Mouse (Mus musculus) layer of hippocampus, postnatal 14 days (tissue): Measurements from ENCODE around the gene Olfr70. TPM values are rescaled to one million over a fixed set of nuclear protein-coding genes. Genes with fewer than 3 reads are reported as not detected.

Source experiments
- DNase-seq, 2 experiments: peaks; one replicate each; pipeline ENCODE4 v3.0.0; 2021 to 2022; ENCODE audit warnings: low spot score in 2 of 2, mixed read lengths in 1 of 2
- total RNA-seq, 2 experiments: library from RNA; stranded (reverse); gene quantifications; 2 replicates each; pipeline ENCODE4 v1.2.3; 2021

Olfr70 gene
- total RNA-seq, 2 experiments from 2014 or later, result not detected

GRCm38 (mm10) chr4:43711821-43712220 lies 11.2 kb upstream of the Olfr70 start:
- peak; percentile 68 to 83 for DNase-seq

GRCm38 (mm10) chr4:43709869-43710268 lies 9.3 kb upstream of the Olfr70 start, which contains the start of gene Olfr71:
TSS of gene Olfr71 (minus strand) at chr4:43710255.
- DNase-seq, result no peak

DNA sequence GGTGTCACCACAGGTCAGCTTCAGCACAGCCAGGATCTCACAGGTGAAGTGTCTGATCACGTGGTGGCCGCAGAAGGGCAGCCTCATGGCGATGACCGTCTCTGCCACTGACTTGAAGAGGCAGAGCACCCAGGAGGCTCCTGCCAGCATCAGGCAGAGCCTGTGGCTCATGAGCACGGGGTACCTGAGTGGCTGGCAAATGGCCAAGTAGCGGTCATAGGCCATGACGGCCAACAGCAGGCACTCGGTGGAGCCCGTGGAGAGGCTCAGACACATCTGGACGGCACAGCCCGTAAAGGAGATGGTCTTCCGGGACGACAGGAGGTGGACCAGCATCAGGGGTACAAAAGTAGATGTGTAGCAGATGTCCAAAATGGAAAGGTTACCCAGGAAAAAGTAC lies 5.4 kb upstream of the Olfr70 start:
- no peak for DNase-seq

GRCm38 (mm10) chr4:43703851-43704250 lies 3.2 kb upstream of the Olfr70 start:
- no peak for DNase-seq

- DNase-seq, result no peak
Observed at GRCm38 (mm10) chr4:43703439-43703838, 2.8 kb upstream of the Olfr70 start.

GRCm38 (mm10) chr4:43696561-43696960 lies 4.0 kb downstream of the Olfr70 start:
- DNase-seq, result no peak

DNA sequence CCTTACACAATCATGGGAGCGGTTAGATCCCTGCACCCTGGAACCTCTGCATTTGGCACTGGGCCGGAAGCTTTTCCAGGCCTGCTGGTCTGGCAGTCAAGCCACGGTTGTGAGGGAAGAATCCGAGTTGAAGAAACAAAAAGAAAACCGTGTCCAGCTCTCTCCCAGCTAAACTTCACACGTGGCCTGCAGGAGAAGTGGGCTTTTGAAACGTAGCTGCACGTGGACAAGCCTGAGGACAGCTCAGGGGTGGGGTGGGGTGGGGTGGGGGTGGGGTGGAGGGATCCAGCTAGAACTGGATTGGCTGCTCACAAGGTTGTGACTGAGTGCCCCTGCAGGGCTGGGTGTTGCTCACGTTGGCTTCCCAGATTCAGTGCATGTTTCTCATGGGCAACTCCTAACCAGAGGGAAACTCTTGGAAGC lies 5.3 kb downstream of the Olfr70 start:
- no peak for DNase-seq

- no peak for DNase-seq
Observed at GRCm38 (mm10) chr4:43694439-43695248, 6.0 kb downstream of the Olfr70 start.

DNA sequence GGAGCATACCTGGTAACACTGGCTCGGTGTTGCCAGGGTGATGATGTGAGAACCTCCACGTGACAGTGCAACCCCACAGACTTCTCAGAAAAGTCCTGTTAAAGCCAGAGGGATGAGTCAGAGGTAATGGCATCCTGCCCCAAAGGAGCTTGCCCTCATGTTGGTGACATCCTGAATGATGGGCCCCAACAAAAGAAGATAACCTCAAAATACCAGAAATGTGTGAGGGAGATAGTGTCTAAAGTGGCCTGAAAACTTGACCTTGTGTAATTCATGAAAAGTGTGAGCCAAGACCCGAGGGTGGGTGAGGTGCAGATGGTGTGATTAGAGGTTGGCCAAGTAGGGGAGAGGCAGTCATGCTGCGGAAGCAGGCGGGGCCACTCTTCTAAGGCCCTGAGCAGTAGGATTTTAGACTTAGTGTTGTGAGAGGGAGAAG lies 6.8 kb downstream of the Olfr70 start:
- DNase-seq, result no peak

DNA sequence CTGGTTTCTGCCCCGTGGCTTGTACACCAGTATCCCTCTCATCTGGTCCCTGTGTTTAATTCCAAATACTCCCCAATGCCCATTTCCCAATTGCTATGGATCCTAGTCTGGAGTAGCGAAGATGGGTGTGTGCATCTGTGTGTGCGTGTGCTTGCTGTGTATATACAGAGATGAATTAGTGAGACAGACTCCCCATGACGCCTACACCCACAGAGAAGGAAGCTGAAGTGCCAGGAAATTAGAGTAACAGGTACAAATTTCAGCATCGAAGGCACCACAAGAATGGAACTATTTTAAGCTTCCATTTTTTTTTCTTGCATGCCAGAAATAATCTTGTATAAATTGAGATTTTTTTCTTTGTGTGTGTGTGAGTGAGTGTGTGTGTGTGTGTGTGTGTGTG lies 9.6 kb downstream of the Olfr70 start:
- no peak for DNase-seq

DNA sequence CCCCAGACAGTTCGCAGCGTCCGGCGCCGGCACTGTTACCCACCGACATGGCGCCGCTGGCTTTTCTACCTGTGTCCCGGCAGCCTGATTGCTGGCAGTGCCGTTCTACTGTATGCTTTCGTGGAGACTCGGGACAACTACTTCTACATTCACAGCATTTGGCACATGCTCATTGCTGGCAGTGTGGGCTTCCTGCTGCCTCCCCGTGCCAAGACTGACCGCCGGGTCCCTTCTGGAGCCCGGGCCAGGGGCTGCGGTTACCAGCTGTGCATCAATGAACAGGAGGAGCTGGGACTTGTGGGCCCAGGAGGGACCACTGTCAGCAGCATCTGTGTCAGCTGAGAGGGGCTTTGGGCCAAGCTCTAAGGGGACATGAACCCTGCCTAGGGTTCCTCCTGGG lies 10.6 kb downstream of the Olfr70 start:
- no peak for DNase-seq

- no peak for DNase-seq
Observed at GRCm38 (mm10) chr4:43679416-43680043, 21.1 kb downstream of the Olfr70 start.

- DNase-seq, result peak in 1 of 2 experiments; percentile 53
Observed at GRCm38 (mm10) chr4:43678541-43678940, 22.1 kb downstream of the Olfr70 start.

- DNase-seq, result no peak
Observed at GRCm38 (mm10) chr4:43675608-43676007, 25.0 kb downstream of the Olfr70 start.

- no peak for DNase-seq
Observed at GRCm38 (mm10) chr4:43674974-43675373, 25.6 kb downstream of the Olfr70 start.

GRCm38 (mm10) chr4:43673703-43674102 lies 26.9 kb downstream of the Olfr70 start:
- DNase-seq, result no peak

GRCm38 (mm10) chr4:43672070-43672469 lies 28.5 kb downstream of the Olfr70 start:
- DNase-seq, result peak; percentile 83 to 93

- DNase-seq, result peak in 1 of 2 experiments; percentile 50
Observed at GRCm38 (mm10) chr4:43669428-43669794, 31.2 kb downstream of the Olfr70 start.

- peak; percentile 83 to 91 for DNase-seq
Observed at GRCm38 (mm10) chr4:43668782-43669427, 31.7 kb downstream of the Olfr70 start, which contains the start of the genes Tmem8b and Fam221b. TSS of gene Tmem8b (plus strand) at chr4:43668971. TSS of gene Fam221b (minus strand) at chr4:43669145.

DNA sequence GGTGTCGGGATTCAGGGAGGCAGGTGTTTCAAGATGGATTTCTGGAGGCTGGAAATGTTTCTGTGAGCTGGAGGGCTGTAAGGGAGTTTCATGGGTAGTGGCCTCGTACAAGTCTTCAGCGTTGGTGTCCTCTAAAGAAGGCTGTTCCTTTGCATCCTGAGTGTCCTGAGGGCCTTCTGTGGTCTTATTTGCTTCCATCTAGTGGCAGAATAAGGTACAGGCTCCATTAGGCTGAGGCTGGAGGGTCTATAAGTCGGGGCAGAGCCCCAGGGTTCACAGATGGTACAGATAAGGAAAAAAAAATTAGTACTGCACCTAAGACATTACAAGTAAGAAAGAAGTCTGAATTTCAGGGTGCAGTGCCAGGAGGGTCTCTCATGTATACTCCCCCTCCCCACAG lies 34.2 kb downstream of the Olfr70 start:
- DNase-seq, result no peak

DNA sequence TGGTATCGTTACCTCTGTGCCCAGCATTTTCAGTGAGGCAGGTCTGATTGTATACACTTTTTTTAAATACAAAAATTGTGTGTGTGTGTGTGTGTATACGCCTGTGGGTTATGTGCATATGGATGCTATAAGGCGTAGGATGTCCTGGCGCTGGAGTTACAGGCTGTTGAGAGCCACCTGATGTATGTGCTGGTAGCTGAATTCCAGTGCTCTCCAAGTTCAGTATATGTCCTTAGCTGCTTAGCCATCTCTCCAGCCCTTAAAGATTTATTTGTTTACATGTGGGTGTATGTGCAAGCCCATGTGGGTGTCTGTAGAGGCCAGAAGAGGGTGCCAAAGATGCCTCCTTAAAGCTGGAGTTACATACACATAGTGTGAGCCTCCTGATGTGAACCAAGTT lies 43.5 kb downstream of the Olfr70 start:
- DNase-seq, result no peak
